Mouse (Mus musculus) CD4-positive helper T cell, adult 2 months (primary cell): Measurements from ENCODE around the gene D11Wsu47e.

Experiments used
- DNase-seq: peaks from one replicate; pipeline ENCODE4 v3.0.0-alpha.2; 2012; ENCODE audit warnings: low read depth, missing footprints, low spot score

D11Wsu47e gene

GRCm38 (mm10) chr11:113733631-113734364 lies 49.6 kb downstream of the D11Wsu47e start:
- no peak for DNase-seq

GRCm38 (mm10) chr11:113735151-113735550 lies 50.9 kb downstream of the D11Wsu47e start:
- no peak for DNase-seq

- no peak for DNase-seq
Observed at GRCm38 (mm10) chr11:113736848-113737552, 52.8 kb downstream of the D11Wsu47e start.

- DNase-seq: no peak
Observed at GRCm38 (mm10) chr11:113737553-113737854, 53.3 kb downstream of the D11Wsu47e start.

GRCm38 (mm10) chr11:113737912-113738311 lies 53.7 kb downstream of the D11Wsu47e start:
- no peak for DNase-seq

- DNase-seq: no peak
Observed at GRCm38 (mm10) chr11:113739213-113739612, 55.0 kb downstream of the D11Wsu47e start.

- no peak for DNase-seq
Observed at GRCm38 (mm10) chr11:113740100-113740499, 55.9 kb downstream of the D11Wsu47e start.

- no peak for DNase-seq
Observed at GRCm38 (mm10) chr11:113742998-113743397, 58.8 kb downstream of the D11Wsu47e start.
